Mouse (Mus musculus) bone marrow macrophage, adult 2 months (primary cell): ENCODE measurements at regions not wholly inside any gene's neighbourhood (a gene's known extent, or its start where the extent isn't known, plus 50 kb on each side); places are given as distances from the start of the nearest gene placed in this dataset.

Experiments
- H3K27ac ChIP-seq: 2 replicates; pipeline ENCODE4 v1.5.1; 2012; ENCODE audit warnings: low read depth, low read length; ENCODE audit not compliant: insufficient read depth
- H3K4me1 ChIP-seq: 2 replicates; pipeline ENCODE4 v1.6.1; 2012; ENCODE audit warnings: low read length; ENCODE audit not compliant: control insufficient read depth, insufficient read depth
- H3K4me3 ChIP-seq: 2 replicates; pipeline ENCODE4 v1.5.1; 2012; ENCODE audit warnings: mild to moderate bottlenecking, low read length, moderate library complexity; ENCODE audit not compliant: insufficient read depth
- CTCF ChIP-seq: IDR thresholded peaks from 2 replicates; pipeline ENCODE4 v1.5.1; 2012; ENCODE audit warnings: low read depth, mild to moderate bottlenecking, low read length, moderate library complexity
- POLR2A ChIP-seq: IDR thresholded peaks from 2 replicates; pipeline ENCODE4 v1.6.1; 2012; ENCODE audit warnings: mild to moderate bottlenecking, low read depth, low read length, borderline replicate concordance

GRCm38 (mm10) chr12:32553793-32554192, 175.3 kb downstream of the Ccdc71l start:
- Histone ChIP-seq H3K4me3 (no peak overlapping the region), H3K27ac (no peak overlapping the region), H3K4me1 (no peaks in the 10 kb centered on the region)
- TF ChIP-seq CTCF (no peak), POLR2A (no peak)

GRCm38 (mm10) chr12:32567777-32568176, 189.3 kb downstream of the Ccdc71l start:
- no peak overlapping the region for H3K4me3 ChIP-seq
- no peak overlapping the region for H3K27ac ChIP-seq
- H3K4me1 ChIP-seq = no peaks in the 10 kb centered on the region
- TF ChIP-seq CTCF = no peak
- no peak for TF ChIP-seq POLR2A

- no peak overlapping the region for H3K4me3 ChIP-seq
- H3K27ac ChIP-seq = no peak overlapping the region
- TF ChIP-seq CTCF (no peak), POLR2A (no peak)
- H3K4me1 ChIP-seq = peaks cover 3% of the 10 kb centered on the region; the same call in 1 of the 2 replicates
Observed at GRCm38 (mm10) chr12:32581304-32581703, 202.8 kb downstream of the Ccdc71l start.

- H3K4me1 ChIP-seq = no peaks in the 10 kb centered on the region
- no peak overlapping the region for H3K27ac ChIP-seq
- H3K4me3 ChIP-seq = no peak overlapping the region
- TF ChIP-seq POLR2A (no peak), CTCF (no peak)
Observed at GRCm38 (mm10) chr12:32602131-32602815, 217.1 kb upstream of the Nampt start.

- no peak for TF ChIP-seq POLR2A
- no peak for TF ChIP-seq CTCF
- H3K4me3 ChIP-seq = no peak overlapping the region
- H3K27ac ChIP-seq = no peak overlapping the region
- H3K4me1 ChIP-seq = no peaks in the 10 kb centered on the region
Observed at GRCm38 (mm10) chr12:32605353-32605752, 214.0 kb upstream of the Nampt start.

- no peak for TF ChIP-seq CTCF
- Histone ChIP-seq H3K4me3 (no peak overlapping the region), H3K27ac (no peak overlapping the region), H3K4me1 (peaks cover 2% of the 10 kb centered on the region)
Observed at GRCm38 (mm10) chr12:32615000-32615399, 204.3 kb upstream of the Nampt start.

- peaks cover 2% of the 10 kb centered on the region for H3K4me1 ChIP-seq
- H3K27ac ChIP-seq = no peak overlapping the region
- H3K4me3 ChIP-seq = no peak overlapping the region
- TF ChIP-seq POLR2A = no peak
- TF ChIP-seq CTCF = no peak
Observed at GRCm38 (mm10) chr12:32616086-32616485, 203.3 kb upstream of the Nampt start.

GRCm38 (mm10) chr12:32617031-32617430, 202.3 kb upstream of the Nampt start:
- Histone ChIP-seq H3K4me1 (peaks cover 2% of the 10 kb centered on the region), H3K27ac (no peak overlapping the region), H3K4me3 (no peak overlapping the region)
- no peak for TF ChIP-seq CTCF
- no peak for TF ChIP-seq POLR2A

- Histone ChIP-seq H3K4me1 (peaks cover 12% of the 10 kb centered on the region), H3K4me3 (no peak overlapping the region), H3K27ac (no peak overlapping the region)
- no peak for TF ChIP-seq POLR2A
- TF ChIP-seq CTCF = no peak
Observed at GRCm38 (mm10) chr12:32619830-32620229, 199.5 kb upstream of the Nampt start.

GRCm38 (mm10) chr12:32621739-32622138, 197.6 kb upstream of the Nampt start:
- Histone ChIP-seq H3K4me1 (peaks cover 12% of the 10 kb centered on the region), H3K27ac (no peak overlapping the region), H3K4me3 (no peak overlapping the region)
- TF ChIP-seq POLR2A = no peak
- TF ChIP-seq CTCF = no peak
